Mouse (Mus musculus) bone marrow macrophage, adult 2 months (primary cell): ENCODE data around the gene Irf2.

Experiments
- CTCF ChIP-seq: IDR thresholded peaks from 2 replicates; pipeline ENCODE4 v1.5.1; 2012; ENCODE audit warnings: low read depth, mild to moderate bottlenecking, low read length, moderate library complexity
- POLR2A ChIP-seq: IDR thresholded peaks from 2 replicates; pipeline ENCODE4 v1.6.1; 2012; ENCODE audit warnings: mild to moderate bottlenecking, low read depth, low read length, borderline replicate concordance

- no peak for TF ChIP-seq CTCF
- TF ChIP-seq POLR2A: no peak
Measured at GRCm38 (mm10) chr8:46830112-46830855, 90.8 kb downstream of the Irf2 start.
